Mouse (Mus musculus) lung, embryonic 14.5 days (tissue): ENCODE data around the gene Tmem205. TPM values are rescaled to one million over a fixed set of nuclear protein-coding genes. Genes with fewer than 3 reads are reported as not detected.

Experiments
- ATAC-seq: fragments of 200-750 bp; cut with Nextera tagmentation; 2 replicates; pipeline ENCODE4 v1.8.0; 2017; ENCODE audit warnings: mild to moderate bottlenecking, moderate TSS enrichment, moderate library complexity; ENCODE audit not compliant: insufficient read depth
- DNase-seq: peaks from one replicate; pipeline ENCODE4 v3.0.0-alpha.2; 2015
- H3K27ac ChIP-seq: fragments of 300-500 bp; sonication (generic); 2 replicates; pipeline ENCODE4 v1.5.1; 2014; ENCODE audit warnings: low read depth, mild to moderate bottlenecking, moderate library complexity
- H3K27me3 ChIP-seq: fragments of 300-500 bp; sonication (generic); 2 replicates; pipeline ENCODE4 v1.6.1; 2014; ENCODE audit warnings: low read length, control low read depth; ENCODE audit not compliant: insufficient read depth
- H3K36me3 ChIP-seq: fragments of 300-500 bp; sonication (generic); 2 replicates; pipeline ENCODE4 v1.6.1; 2014; ENCODE audit warnings: control low read depth; ENCODE audit not compliant: insufficient read depth
- H3K4me1 ChIP-seq: fragments of 300-500 bp; sonication (generic); 2 replicates; pipeline ENCODE4 v1.6.1; 2014; ENCODE audit warnings: antibody characterized with exemption, control low read depth; ENCODE audit not compliant: insufficient read depth
- H3K4me2 ChIP-seq: fragments of 300-500 bp; sonication (generic); 2 replicates; pipeline ENCODE4 v1.6.1; 2014; ENCODE audit warnings: mild to moderate bottlenecking
- H3K4me3 ChIP-seq: fragments of 300-500 bp; sonication (generic); 2 replicates; pipeline ENCODE4 v1.5.1; 2014; ENCODE audit warnings: low read depth, low read length
- H3K9ac ChIP-seq: fragments of 300-500 bp; sonication (generic); 2 replicates; pipeline ENCODE4 v1.6.1; 2014
- H3K9me3 ChIP-seq: fragments of 300-500 bp; sonication (generic); 2 replicates; pipeline ENCODE4 v1.6.1; 2016; ENCODE audit warnings: low read depth, low read length, control low read depth
- CTCF ChIP-seq: IDR thresholded peaks from 2 replicates; pipeline ENCODE4 v1.5.1; 2016; ENCODE audit warnings: antibody characterized with exemption, low read depth
- WGBS: fragments of 180-500 bp; shearing (Covaris S2); extraction: QIAGEN DNeasy Blood & Tissue Kit; methylation state at CpG from one replicate; pipeline ENCODE4 v1.1.7; 2014; 5-methylcytosine and 5-hydroxymethylcytosine counted together
- polyA plus RNA-seq: library from polyadenylated mRNA; unstranded; fragments of >200 nt; fragmentation: Nextera tagmentation; extraction: Ambion mirVana; gene quantifications from 2 replicates; pipeline ENCODE4 v1.2.1, GENCODE M21; 2014

Tmem205 gene
- polyA plus RNA-seq, 1 experiment from 2014 or later = 40.1 TPM

DNA sequence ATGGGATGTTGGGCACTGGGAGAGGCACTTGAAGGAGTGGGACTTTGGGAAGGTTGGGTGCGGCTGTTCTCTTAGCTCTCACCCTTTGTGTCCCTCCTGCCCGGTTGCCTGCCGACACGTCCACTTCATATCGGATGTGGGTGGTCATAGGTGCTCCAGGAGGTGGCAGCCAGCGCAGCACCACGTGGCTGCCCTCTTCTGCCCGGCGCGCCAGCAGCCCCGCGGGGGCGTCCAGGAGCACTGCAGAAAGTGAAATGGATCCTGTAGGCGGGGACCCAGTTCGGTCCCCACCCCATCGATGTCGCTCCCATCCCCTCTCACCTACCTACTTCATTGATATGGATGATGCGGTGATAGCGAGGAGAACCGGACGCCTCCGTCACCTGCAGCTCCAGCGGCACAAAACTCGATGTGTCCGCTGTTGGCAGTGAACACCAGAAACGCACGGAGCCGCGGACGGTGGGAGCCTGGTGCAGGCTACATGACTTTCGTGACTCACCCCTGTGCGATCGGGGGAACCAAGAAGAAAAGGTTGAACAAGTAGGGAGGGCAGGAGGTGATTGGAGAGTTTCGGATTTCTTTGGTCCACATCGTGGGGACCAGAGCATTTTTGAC lies 34.1 kb upstream of the Tmem205 start:
- peaks cover 28% of the 10 kb centered on the region for H3K27me3 ChIP-seq
- DNase-seq = no peak
- WGBS = under 1% methylated on average over 35 of the region's 35 CpGs
- ATAC-seq = no peak
- TF ChIP-seq CTCF = no peak
- H3K4me1 ChIP-seq = peaks cover 5% of the 10 kb centered on the region; the same call in 1 of the 2 replicates
- H3K9me3 ChIP-seq = no peaks in the 10 kb centered on the region
- peak overlapping the region; percentile 77 for H3K4me2 ChIP-seq
- peak overlapping the region; percentile 46 for H3K9ac ChIP-seq
- peak overlapping the region; percentile 45 for H3K4me3 ChIP-seq
- H3K27ac ChIP-seq = no peak overlapping the region
- H3K36me3 ChIP-seq = no peaks in the 10 kb centered on the region; the same call in 1 of the 2 replicates

DNA sequence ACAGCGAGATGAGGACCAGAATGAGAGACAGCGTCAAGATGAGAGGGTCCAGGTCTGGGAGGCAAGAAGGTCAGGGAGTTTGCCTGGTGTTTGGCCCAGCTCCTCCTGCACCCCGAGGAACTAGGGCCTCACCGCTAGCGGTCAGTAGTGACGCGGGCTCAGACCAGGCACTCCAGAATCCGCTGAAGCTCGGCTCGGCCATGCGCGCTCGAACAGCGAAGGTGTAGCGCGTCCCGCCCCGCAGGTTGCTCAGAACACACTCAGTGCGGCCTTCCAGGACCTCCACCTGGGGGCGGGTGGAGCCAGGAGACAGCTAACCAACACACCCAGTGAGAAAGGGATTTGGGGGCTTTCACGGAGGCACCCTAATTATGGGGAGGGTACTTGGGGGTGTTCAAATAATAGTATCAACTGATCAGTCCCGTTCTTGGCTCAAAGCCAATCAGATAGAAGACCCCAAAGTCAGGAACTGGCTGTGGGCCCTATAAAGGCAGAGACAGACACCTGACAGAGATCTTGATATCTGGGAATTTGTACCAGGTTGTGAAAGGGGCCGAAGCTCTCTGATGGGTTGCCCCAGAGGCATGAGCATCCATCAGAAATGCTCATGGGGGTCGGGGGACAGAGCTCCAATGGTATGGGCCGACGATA lies 33.3 kb upstream of the Tmem205 start:
- TF ChIP-seq CTCF = peak; percentile 40
- Histone ChIP-seq H3K4me2 (peak overlapping the region; percentile 77), H3K27ac (no peak overlapping the region), H3K9ac (no peak overlapping the region), H3K4me3 (peak overlapping the region; percentile 45), H3K36me3 (no peaks in the 10 kb centered on the region; the same call in 1 of the 2 replicates), H3K27me3 (peaks cover 28% of the 10 kb centered on the region), H3K4me1 (peaks cover 5% of the 10 kb centered on the region; the same call in 1 of the 2 replicates), H3K9me3 (no peaks in the 10 kb centered on the region)
- 11% methylated on average over 26 of the region's 26 CpGs for WGBS
- ATAC-seq (no peak), DNase-seq (peak; percentile 56)

DNA sequence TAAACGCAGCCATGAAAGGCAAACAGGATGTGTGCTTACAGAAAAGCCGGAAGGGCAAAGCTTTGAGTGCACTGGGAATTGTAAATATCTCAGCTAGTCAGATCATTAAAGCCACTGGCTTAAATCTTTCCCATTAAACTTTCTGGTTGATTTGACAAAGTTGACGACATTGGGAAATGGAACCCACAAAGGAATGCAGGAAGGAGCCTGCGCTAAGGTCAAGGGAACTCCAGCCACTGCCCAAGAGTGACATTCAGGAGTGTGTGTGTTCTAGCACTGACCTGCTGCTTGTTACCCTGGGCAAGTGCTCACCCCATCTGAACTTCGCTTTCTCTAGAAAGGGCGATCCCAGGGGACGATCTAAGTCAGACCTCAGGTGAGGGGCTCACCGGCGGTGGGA lies 32.8 kb upstream of the Tmem205 start:
- DNase-seq (no peak), ATAC-seq (no peak)
- WGBS = 42% methylated on average over 9 of the region's 9 CpGs
- Histone ChIP-seq H3K9ac (no peak overlapping the region), H3K4me3 (no peak overlapping the region), H3K9me3 (no peaks in the 10 kb centered on the region), H3K27ac (no peak overlapping the region), H3K27me3 (peaks cover 28% of the 10 kb centered on the region), H3K36me3 (no peaks in the 10 kb centered on the region; the same call in 1 of the 2 replicates), H3K4me2 (peak overlapping the region; percentile 77; the same call in 1 of the 2 replicates), H3K4me1 (peaks cover 5% of the 10 kb centered on the region; the same call in 1 of the 2 replicates)
- no peak for TF ChIP-seq CTCF

DNA sequence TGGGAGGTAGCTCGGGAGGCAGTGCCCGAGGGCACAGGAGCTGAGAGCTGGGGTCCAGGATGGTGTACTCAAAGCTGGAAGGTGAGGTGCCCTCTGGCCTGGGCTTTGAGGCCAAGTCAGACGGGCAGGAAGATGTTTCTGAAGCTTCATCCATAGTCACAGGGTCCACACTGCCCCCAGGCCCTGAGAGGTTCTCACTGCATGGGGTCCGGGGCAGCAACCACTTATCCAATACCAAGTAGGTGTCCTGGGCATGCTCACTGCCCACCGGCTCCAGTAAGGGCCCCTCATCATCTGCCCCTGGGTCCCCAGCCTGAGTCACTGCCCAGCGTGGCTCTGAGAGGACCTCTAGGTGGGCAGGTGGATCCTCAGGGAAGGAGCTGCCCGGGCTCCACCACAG lies 31.9 kb upstream of the Tmem205 start:
- WGBS = 86% methylated on average over 7 of the region's 7 CpGs
- ATAC-seq = no peak
- peaks cover 5% of the 10 kb centered on the region; the same call in 1 of the 2 replicates for H3K4me1 ChIP-seq

DNA sequence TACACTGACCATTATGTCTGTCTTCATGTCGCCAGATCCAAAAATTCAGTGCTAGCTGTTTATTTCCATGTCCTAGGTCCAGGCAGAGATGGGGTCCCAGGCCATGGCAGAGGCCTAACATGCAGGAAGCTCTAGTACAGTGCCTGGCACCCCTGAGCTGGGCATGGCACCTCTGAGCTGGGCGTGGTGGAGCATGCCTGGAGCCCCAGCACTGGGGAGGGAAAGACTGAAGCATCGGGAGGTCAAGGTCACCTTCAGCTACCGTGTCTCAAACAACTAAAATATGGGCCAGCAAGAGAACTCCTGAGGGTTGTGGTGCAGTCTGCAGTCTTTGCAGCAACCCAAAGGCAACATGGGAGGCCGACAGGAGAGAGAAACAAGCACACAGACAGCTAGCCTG lies 31.0 kb upstream of the Tmem205 start:
- Histone ChIP-seq H3K9ac (no peak overlapping the region), H3K4me3 (no peak overlapping the region), H3K36me3 (no peaks in the 10 kb centered on the region; the same call in 1 of the 2 replicates), H3K9me3 (no peaks in the 10 kb centered on the region), H3K27ac (no peak overlapping the region), H3K4me1 (peaks cover 5% of the 10 kb centered on the region; the same call in 1 of the 2 replicates), H3K4me2 (no peak overlapping the region), H3K27me3 (peaks cover 28% of the 10 kb centered on the region)
- 74% methylated on average over 5 of the region's 5 CpGs for WGBS
- ATAC-seq (no peak), DNase-seq (no peak)
- no peak for TF ChIP-seq CTCF

More for the DNA sequence above, 31.9 kb upstream of the Tmem205 start:
- DNase-seq = no peak
- no peak overlapping the region for H3K9ac ChIP-seq
- no peak overlapping the region for H3K27ac ChIP-seq
- no peaks in the 10 kb centered on the region for H3K9me3 ChIP-seq
- H3K4me3 ChIP-seq = no peak overlapping the region
- no peak for TF ChIP-seq CTCF
- H3K36me3 ChIP-seq = no peaks in the 10 kb centered on the region; the same call in 1 of the 2 replicates
- H3K4me2 ChIP-seq = no peak overlapping the region
- peaks cover 28% of the 10 kb centered on the region for H3K27me3 ChIP-seq

DNA sequence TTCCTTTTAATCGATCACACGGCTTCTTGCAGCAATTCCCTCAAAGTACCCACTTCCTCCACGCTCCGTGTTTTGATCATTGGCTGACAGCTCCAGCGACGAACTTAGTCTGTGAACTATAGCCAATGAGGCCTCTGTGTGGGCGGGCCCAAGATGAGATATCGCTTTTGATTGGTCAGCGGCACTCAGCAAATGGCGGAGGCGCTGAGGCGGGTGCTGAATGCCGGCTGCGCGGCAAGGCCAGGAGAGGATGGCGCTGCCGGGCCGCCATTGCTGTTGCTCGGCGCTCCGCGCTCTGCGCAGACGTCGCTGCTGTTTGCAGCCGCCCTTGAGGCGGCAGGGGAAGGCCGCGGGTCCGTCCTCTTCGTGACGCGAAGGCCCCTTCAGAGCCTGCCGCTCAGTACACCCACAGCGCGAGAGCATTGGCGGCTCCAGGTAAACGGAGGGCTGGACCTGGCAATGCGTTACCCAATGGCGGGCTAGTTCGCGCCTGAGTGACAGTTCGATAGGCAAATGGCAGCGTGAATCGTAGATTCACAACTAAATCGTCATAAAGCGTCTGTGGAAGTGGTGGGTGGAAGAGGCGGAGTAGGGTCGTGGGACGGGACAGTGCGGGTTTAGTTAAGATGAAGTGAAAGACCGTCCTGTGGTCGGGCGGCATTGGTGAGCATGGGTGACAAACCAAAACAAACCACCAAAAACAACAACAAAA lies 28.4 kb upstream of the Tmem205 start, which contains the start of gene Swsap1:
Gene Swsap1, plus strand, starts transcription at position 186 of the 712 bp plus-strand sequence.
- Histone ChIP-seq H3K4me3 (peak within 1 kb of the TSS; percentile 65), H3K36me3 (no peaks in the 10 kb centered on the region; the same call in 1 of the 2 replicates), H3K9me3 (no peaks in the 10 kb centered on the region), H3K4me2 (peak within 1 kb of the TSS; percentile 67), H3K27ac (peak within 1 kb of the TSS; percentile 92), H3K9ac (peak within 1 kb of the TSS; percentile 61), H3K4me1 (no peaks in the 10 kb centered on the region), H3K27me3 (peaks cover 10% of the 10 kb centered on the region)
- 1% methylated on average over 54 of the region's 54 CpGs for WGBS
- no peak; the same call in 1 of the 2 replicates for TF ChIP-seq CTCF
- DNase-seq = peak; percentile 99
- ATAC-seq = peak; percentile 98
